Mouse (Mus musculus) cortical plate, adult 2 months (tissue): Measurements from ENCODE around the gene Chd4. TPM values are rescaled to one million over a fixed set of nuclear protein-coding genes. Genes with fewer than 3 reads are reported as not detected.

Experiments
- H3K27ac ChIP-seq: fragments of 200-500 bp; 2 replicates; pipeline ENCODE4 v1.5.1; 2012; ENCODE audit warnings: low read length, control low read depth, inconsistent platforms; ENCODE audit not compliant: insufficient read depth
- H3K4me1 ChIP-seq: fragments of 200-500 bp; 2 replicates; pipeline ENCODE4 v1.6.1; 2011; ENCODE audit warnings: low read length; ENCODE audit not compliant: control insufficient read depth, insufficient read depth
- H3K4me3 ChIP-seq: fragments of 200-500 bp; 2 replicates; pipeline ENCODE4 v1.5.1; 2011; ENCODE audit warnings: mild to moderate bottlenecking, low read length, control low read depth; ENCODE audit not compliant: insufficient read depth
- CTCF ChIP-seq: fragments of 200-500 bp; IDR thresholded peaks from 2 replicates; pipeline ENCODE4 v1.5.1; 2011; ENCODE audit warnings: mild to moderate bottlenecking, control low read depth, low read length; ENCODE audit not compliant: insufficient read depth; ENCODE audit errors: extremely low read depth
- POLR2A ChIP-seq: fragments of 200-500 bp; IDR thresholded peaks from 2 replicates; pipeline ENCODE4 v1.6.1; 2011; ENCODE audit warnings: mild to moderate bottlenecking, low read length, control low read depth; ENCODE audit not compliant: insufficient read depth; ENCODE audit errors: extremely low read depth
- polyA plus RNA-seq: library from polyadenylated mRNA; depleted of rRNA; stranded (reverse); fragments of >200 nt; gene quantifications from 2 replicates; pipeline ENCODE4 v1.2.3, GENCODE M21; 2012

Chd4 gene
- polyA plus RNA-seq, 1 experiment = 79.0 TPM

GRCm38 (mm10) chr6:125089521-125090321, 6.1 kb upstream of the Chd4 start:
- TF ChIP-seq CTCF = no peak

DNA sequence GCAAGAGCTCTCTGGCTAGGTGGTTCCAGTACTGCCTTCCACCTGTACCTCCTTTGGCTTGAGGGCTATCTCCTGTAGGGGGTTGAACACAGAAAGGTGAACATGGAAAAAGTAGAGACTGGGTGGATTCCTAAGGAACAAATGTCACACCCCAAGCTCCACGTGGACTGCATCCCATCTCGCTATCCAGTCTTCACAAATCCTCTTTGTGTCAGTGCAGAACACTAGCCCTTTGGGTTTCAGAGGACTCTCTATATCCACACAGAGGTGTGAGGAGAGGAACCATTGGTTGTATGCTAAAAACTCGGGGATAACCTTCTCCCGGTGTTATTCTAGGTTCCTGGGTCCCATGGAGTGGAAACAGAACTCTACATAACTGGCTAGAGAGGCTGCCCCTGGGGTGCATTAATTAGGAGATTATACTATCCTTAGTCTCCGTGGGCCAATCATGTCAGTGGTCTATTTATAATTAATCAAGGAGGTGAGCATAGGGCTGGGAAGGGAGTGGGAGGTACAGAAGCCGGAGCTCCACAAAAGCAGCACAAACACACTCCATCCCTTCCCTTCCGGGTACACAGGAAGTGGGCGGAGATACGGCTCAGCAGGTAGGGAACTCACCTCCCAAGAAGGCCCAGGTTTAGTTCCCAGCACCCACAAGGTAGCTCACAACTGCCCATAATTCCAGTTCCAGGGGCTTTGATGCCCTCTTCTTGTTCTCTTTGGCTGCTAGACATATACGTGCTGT, 5.3 kb upstream of the Chd4 start:
- H3K4me3 ChIP-seq = no peak overlapping the region
- TF ChIP-seq CTCF (no peak), POLR2A (no peak)
- H3K27ac ChIP-seq = peak overlapping the region; percentile 22
- H3K4me1 ChIP-seq = peaks cover 9% of the 10 kb centered on the region

More at GRCm38 (mm10) chr6:125089521-125090321, 6.1 kb upstream of the Chd4 start:
- peaks cover 7% of the 10 kb centered on the region for H3K4me1 ChIP-seq
- peak overlapping the region; percentile 88 for H3K27ac ChIP-seq
- H3K4me3 ChIP-seq = no peak overlapping the region

DNA sequence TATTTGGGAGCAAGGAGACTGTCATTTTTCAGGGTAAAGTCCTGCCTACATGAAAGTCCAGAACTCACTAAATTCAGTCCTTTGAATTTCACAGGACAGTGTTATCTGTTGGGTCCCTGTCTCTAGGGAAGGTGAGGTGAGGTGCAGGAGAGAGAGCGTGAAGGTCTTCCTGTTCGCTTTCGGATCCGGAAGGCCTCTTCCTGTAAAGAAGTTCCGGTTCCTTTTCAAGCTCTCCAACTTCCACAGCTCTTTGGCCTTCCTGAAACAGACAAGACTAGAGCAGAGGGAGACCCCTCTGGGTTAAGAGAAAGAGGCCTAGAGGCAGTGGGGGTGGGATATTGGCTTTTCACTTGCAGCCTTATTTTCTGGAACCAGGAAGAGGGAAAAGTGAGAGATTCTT, 3.4 kb upstream of the Chd4 start:
- TF ChIP-seq CTCF = no peak
- Histone ChIP-seq H3K4me1 (peaks cover 9% of the 10 kb centered on the region), H3K4me3 (no peak overlapping the region), H3K27ac (no peak overlapping the region)

- no peak overlapping the region for H3K27ac ChIP-seq
- peaks cover 17% of the 10 kb centered on the region for H3K4me1 ChIP-seq
- TF ChIP-seq CTCF (no peak), POLR2A (no peak)
- no peak overlapping the region for H3K4me3 ChIP-seq
Observed at GRCm38 (mm10) chr6:125094843-125095242, 938 bp upstream of the Chd4 start.

DNA sequence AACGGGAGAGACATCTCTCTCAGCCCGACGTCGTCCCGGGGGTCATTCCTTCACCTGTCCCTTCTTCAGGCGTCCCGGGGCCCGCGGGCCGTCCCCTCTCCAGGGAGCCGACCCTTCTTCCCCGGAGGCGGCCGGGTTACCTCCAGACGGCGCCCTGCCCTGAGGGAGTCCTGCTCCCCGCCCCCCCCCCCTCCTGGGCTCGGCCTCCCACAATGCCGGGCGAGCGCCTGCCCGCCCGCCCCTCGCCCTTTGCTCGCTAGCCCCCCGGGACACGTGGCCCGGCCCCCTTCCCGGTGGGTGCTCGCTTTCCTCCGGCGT, 457 bp downstream of the Chd4 start:
- Histone ChIP-seq H3K4me3 (peak overlapping the region; percentile 94), H3K4me1 (peaks cover 19% of the 10 kb centered on the region), H3K27ac (peak overlapping the region; percentile 90)
- TF ChIP-seq CTCF = no peak
- no peak for TF ChIP-seq POLR2A

GRCm38 (mm10) chr6:125096597-125097345, 990 bp downstream of the Chd4 start:
- peak overlapping the region; percentile 94 for H3K4me3 ChIP-seq
- TF ChIP-seq POLR2A (no peak), CTCF (no peak)
- H3K27ac ChIP-seq = peak overlapping the region; percentile 84
- peaks cover 19% of the 10 kb centered on the region for H3K4me1 ChIP-seq

- peaks cover 19% of the 10 kb centered on the region for H3K4me1 ChIP-seq
- H3K4me3 ChIP-seq = peak overlapping the region; percentile 94
- peak overlapping the region; percentile 84 for H3K27ac ChIP-seq
- TF ChIP-seq CTCF (no peak), POLR2A (peak; percentile 15; the same call in 1 of the 2 replicates)
Observed at GRCm38 (mm10) chr6:125097346-125097689, 1.5 kb downstream of the Chd4 start.

DNA sequence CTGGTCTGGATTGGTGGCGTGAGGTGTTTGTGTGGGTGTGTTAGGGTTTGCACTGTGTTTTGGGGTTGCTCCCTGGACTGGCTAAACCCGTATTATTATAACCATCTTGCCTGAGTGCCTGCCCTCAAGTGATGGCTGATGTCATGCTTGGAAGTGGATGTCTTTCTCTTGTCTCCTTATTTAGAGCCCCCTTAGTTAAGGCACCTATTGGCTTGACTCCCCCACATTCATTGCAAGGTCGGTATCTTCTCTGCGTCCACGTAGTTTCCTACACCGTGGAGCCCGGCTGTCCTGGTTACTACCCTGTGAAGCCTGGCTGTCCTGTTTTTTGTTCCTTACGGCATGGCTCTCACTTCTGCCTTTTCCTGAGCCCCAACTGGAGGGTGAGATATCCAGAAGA, 2.2 kb downstream of the Chd4 start:
- H3K4me1 ChIP-seq = peaks cover 19% of the 10 kb centered on the region
- no peak for TF ChIP-seq POLR2A
- H3K4me3 ChIP-seq = peak overlapping the region; percentile 94
- H3K27ac ChIP-seq = no peak overlapping the region

GRCm38 (mm10) chr6:125098513-125098912, 2.7 kb downstream of the Chd4 start:
- H3K4me3 ChIP-seq = peak overlapping the region; percentile 94
- TF ChIP-seq CTCF (no peak), POLR2A (no peak)
- H3K4me1 ChIP-seq = peaks cover 19% of the 10 kb centered on the region
- H3K27ac ChIP-seq = no peak overlapping the region
